Mouse (Mus musculus) heart, embryonic 12.5 days (tissue): ENCODE results near the gene Agap1. TPM values are rescaled to one million over a fixed set of nuclear protein-coding genes. Genes with fewer than 3 reads are reported as not detected.

Experiments used
- ATAC-seq: fragments of 200-750 bp; cut with Nextera tagmentation; 2 replicates; pipeline ENCODE4 v1.8.0; 2017; ENCODE audit warnings: moderate TSS enrichment, moderate library complexity; ENCODE audit not compliant: insufficient number of reproducible peaks, low FRiP score
- H3K27ac ChIP-seq: fragments of 300-500 bp; sonication (generic); 2 replicates; pipeline ENCODE4 v1.5.1; 2016; ENCODE audit warnings: mild to moderate bottlenecking, moderate library complexity; ENCODE audit not compliant: poor library complexity, severe bottlenecking
- H3K27me3 ChIP-seq: fragments of 300-500 bp; sonication (generic); replicated peaks from 2 replicates; pipeline ENCODE4 v1.6.1; 2016; ENCODE audit warnings: mild to moderate bottlenecking, moderate library complexity
- H3K36me3 ChIP-seq: fragments of 300-500 bp; sonication (generic); 2 replicates; pipeline ENCODE4 v1.6.1; 2016; ENCODE audit warnings: mild to moderate bottlenecking, moderate library complexity
- H3K4me1 ChIP-seq: fragments of 300-500 bp; sonication (generic); replicated peaks from 2 replicates; pipeline ENCODE4 v1.6.1; 2016; ENCODE audit warnings: mild to moderate bottlenecking
- H3K4me2 ChIP-seq: fragments of 300-500 bp; sonication (generic); 2 replicates; pipeline ENCODE4 v1.6.1; 2016; ENCODE audit warnings: mild to moderate bottlenecking, moderate library complexity
- H3K4me3 ChIP-seq: fragments of 300-500 bp; sonication (generic); 2 replicates; pipeline ENCODE4 v1.5.1; 2016; ENCODE audit warnings: mild to moderate bottlenecking
- H3K9ac ChIP-seq: fragments of 300-500 bp; sonication (generic); 2 replicates; pipeline ENCODE4 v1.6.1; 2016; ENCODE audit warnings: mild to moderate bottlenecking, moderate library complexity
- H3K9me3 ChIP-seq: fragments of 300-500 bp; sonication (generic); replicated peaks from 2 replicates; pipeline ENCODE4 v1.6.1; 2016; ENCODE audit warnings: mild to moderate bottlenecking, moderate library complexity
- WGBS: fragments of 180-500 bp; shearing (Covaris S2); methylation state at CpG from one replicate; pipeline ENCODE4 v1.1.7; 2016; 5-methylcytosine and 5-hydroxymethylcytosine counted together
- polyA plus RNA-seq: library from polyadenylated mRNA; unstranded; fragments of >200 nt; fragmentation: Nextera tagmentation; extraction: Ambion mirVana; gene quantifications from 2 replicates; pipeline ENCODE4 v1.2.1, GENCODE M21; 2016

Agap1 gene
- polyA plus RNA-seq, 1 experiment from 2014 or later, result 16.3 TPM

DNA sequence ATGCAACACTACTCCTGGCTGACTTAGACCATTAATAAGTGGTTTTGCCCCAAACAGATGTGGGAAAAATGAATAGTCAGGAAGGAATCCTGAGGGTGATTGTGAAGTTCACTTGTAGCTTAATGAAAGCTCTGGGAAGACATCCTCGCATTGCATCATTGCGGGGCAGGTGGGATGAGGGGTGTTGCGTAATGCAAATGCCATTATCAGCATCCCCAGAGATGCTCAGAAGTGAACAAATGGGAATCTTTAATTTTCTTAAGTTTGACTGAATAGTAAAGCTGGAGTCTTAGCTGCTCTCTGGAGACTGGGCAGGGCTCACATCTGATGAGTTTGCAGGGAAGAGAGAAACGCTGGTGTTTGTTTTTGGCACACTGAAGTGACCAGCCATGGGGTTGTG lies 90.5 kb downstream of the Agap1 start:
- Histone ChIP-seq H3K27me3 (no peaks in the 10 kb centered on the region), H3K9ac (no peak overlapping the region), H3K4me3 (no peak overlapping the region), H3K4me1 (peaks cover 31% of the 10 kb centered on the region), H3K36me3 (no peaks in the 10 kb centered on the region), H3K9me3 (no peaks in the 10 kb centered on the region), H3K4me2 (no peak overlapping the region), H3K27ac (no peak overlapping the region)
- no peak for ATAC-seq
- WGBS, result 84% methylated on average over 4 of the region's 4 CpGs

- ATAC-seq, result no peak
- peaks cover 40% of the 10 kb centered on the region for H3K4me1 ChIP-seq
- H3K4me2 ChIP-seq, result no peak overlapping the region
- no peak overlapping the region for H3K9ac ChIP-seq
- WGBS, result 66% methylated on average over 18 of the region's 18 CpGs
- H3K36me3 ChIP-seq, result no peaks in the 10 kb centered on the region
- no peaks in the 10 kb centered on the region for H3K9me3 ChIP-seq
- H3K4me3 ChIP-seq, result no peak overlapping the region
- no peak overlapping the region for H3K27ac ChIP-seq
- H3K27me3 ChIP-seq, result no peaks in the 10 kb centered on the region
These were observed 93.2 kb downstream of the Agap1 start for GRCm38 (mm10) chr1:89547525-89548504.

DNA sequence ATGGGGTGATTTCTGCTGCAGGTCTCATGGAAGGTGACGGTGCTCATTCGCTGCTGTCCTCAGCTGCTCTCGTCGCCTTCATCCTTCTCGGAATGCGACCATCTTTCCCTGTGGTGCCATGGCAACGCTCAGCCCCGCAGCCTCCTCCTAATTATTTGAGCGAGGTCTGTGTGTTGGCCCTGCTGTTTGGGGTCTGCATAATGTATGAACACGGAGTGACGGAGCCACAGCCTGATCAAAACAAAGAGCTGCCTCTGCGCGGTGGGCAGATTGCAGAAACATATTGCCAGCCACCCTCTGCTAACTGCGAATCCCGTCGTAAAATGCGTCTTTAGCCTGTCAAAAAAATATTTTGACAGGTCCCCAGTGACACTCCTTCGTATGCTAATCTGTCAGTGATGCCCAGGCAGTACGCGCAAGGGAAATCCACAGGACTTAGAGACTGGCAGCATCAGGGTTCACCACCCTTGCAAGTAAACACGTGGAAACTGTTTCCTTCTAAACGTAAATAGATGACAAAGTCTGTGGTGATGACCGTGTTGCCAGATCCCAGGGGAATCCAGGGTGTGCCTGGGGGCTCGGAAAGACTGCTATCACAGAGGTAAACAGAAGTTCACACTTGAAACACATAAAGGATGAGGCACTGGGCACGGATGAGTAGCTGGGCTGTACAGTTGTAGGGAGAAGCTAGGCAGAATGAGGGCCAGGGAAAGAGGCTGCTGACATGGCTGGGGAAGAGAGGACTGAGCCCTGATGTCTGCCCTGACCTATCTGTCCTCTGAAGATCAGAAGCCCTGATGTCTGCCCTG lies 95.7 kb downstream of the Agap1 start:
- Histone ChIP-seq H3K27me3 (no peaks in the 10 kb centered on the region), H3K4me3 (no peak overlapping the region), H3K27ac (no peak overlapping the region), H3K36me3 (no peaks in the 10 kb centered on the region), H3K4me1 (peaks cover 46% of the 10 kb centered on the region), H3K9ac (no peak overlapping the region), H3K4me2 (no peak overlapping the region), H3K9me3 (no peaks in the 10 kb centered on the region)
- no peak for ATAC-seq
- WGBS, result 72% methylated on average over 25 of the region's 25 CpGs

GRCm38 (mm10) chr1:89552470-89552869 lies 97.9 kb downstream of the Agap1 start:
- H3K27me3 ChIP-seq, result no peaks in the 10 kb centered on the region
- no peak overlapping the region for H3K4me3 ChIP-seq
- no peaks in the 10 kb centered on the region for H3K9me3 ChIP-seq
- H3K4me1 ChIP-seq, result peaks cover 46% of the 10 kb centered on the region
- no peak overlapping the region for H3K9ac ChIP-seq
- no peak overlapping the region for H3K4me2 ChIP-seq
- WGBS, result 34% methylated on average over 1 of the region's 1 CpGs
- no peaks in the 10 kb centered on the region for H3K36me3 ChIP-seq
- ATAC-seq, result no peak
- H3K27ac ChIP-seq, result no peak overlapping the region

- no peak overlapping the region for H3K4me3 ChIP-seq
- no peak overlapping the region for H3K27ac ChIP-seq
- no peak for ATAC-seq
- H3K9ac ChIP-seq, result no peak overlapping the region
- no peaks in the 10 kb centered on the region for H3K36me3 ChIP-seq
- H3K9me3 ChIP-seq, result no peaks in the 10 kb centered on the region
- 68% methylated on average over 3 of the region's 3 CpGs for WGBS
- peaks cover 50% of the 10 kb centered on the region for H3K4me1 ChIP-seq
- H3K4me2 ChIP-seq, result no peak overlapping the region
- no peaks in the 10 kb centered on the region for H3K27me3 ChIP-seq
These were observed 99.2 kb downstream of the Agap1 start for GRCm38 (mm10) chr1:89553791-89554190.

DNA sequence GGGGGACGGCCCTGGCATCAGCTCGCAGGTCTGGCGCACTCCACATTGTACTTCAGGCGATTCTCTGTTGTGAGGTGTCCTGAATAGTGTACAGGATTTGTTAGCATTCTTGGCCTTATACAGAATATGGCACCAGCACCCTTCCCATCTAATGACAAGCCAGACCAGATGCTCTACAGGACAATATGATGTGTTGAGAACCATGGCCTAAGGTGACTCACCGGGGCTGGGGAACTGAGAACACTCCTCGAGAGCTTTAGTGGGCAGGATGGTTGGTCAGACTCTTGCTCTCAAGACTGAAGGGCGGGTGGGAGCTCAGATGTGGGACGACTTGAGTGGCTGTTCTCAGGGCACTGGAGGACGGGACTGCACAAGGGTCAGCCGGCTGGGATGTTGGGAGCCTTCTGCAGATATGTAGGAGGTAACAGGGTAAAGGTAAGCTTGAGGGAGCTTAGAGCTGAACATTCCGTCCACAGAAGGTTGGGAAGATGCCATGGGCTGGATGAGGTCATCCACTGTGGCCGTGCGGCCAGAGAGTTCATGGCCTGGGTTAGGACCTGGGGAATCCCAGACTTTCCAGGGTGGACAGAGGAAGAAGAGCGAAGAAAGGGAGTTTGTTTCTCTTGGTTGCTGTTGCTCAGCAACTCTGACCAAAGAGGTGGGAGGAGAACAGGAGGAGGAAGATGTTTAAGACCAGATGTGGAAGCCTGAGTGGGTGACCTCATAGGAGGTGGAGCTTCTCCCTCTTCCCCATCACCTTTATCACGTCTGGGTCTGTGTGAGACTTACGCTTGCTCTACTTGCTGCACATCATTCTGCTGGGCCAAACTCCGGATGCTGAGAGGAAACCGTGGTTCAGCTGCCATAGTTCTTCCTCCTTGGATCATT lies 100.6 kb downstream of the Agap1 start:
- H3K36me3 ChIP-seq, result no peaks in the 10 kb centered on the region
- no peaks in the 10 kb centered on the region for H3K27me3 ChIP-seq
- no peak overlapping the region for H3K4me2 ChIP-seq
- no peak overlapping the region for H3K27ac ChIP-seq
- H3K4me3 ChIP-seq, result no peak overlapping the region
- WGBS, result 66% methylated on average over 18 of the region's 18 CpGs
- no peak overlapping the region for H3K9ac ChIP-seq
- H3K4me1 ChIP-seq, result peaks cover 44% of the 10 kb centered on the region
- H3K9me3 ChIP-seq, result no peaks in the 10 kb centered on the region
- ATAC-seq, result peak; percentile 27; the same call in 1 of the 2 replicates

- Histone ChIP-seq H3K9ac (no peak overlapping the region), H3K36me3 (no peaks in the 10 kb centered on the region), H3K4me1 (peaks cover 39% of the 10 kb centered on the region)
These were observed 101.4 kb downstream of the Agap1 start for GRCm38 (mm10) chr1:89556006-89556405.

DNA sequence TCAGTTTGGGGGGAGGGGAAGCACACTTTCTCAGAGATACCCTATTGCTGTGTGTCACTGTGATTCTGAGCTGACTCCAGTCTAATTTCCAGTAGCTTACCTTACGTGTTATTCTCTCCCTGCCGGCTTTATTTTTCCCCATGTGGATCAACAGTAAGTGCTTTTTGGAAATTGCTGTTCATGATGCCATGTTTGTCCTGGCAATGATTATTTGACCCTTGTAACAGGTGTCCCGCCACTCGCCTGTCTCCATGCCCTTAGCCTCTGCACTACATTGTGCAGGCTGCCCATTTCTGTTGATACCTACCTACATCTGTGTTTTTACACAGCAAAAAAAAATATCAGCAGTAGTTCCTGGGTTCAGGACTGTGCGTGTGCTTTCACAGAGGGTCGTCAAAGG lies 102.8 kb downstream of the Agap1 start:
- 62% methylated on average over 6 of the region's 6 CpGs for WGBS
- H3K4me2 ChIP-seq, result no peak overlapping the region

More at GRCm38 (mm10) chr1:89556006-89556405, 101.4 kb downstream of the Agap1 start:
- H3K27me3 ChIP-seq, result no peaks in the 10 kb centered on the region
- WGBS, result 78% methylated on average over 7 of the region's 7 CpGs
- no peak for ATAC-seq
- no peaks in the 10 kb centered on the region for H3K9me3 ChIP-seq
- H3K4me2 ChIP-seq, result no peak overlapping the region
- H3K27ac ChIP-seq, result no peak overlapping the region
- H3K4me3 ChIP-seq, result no peak overlapping the region

GRCm38 (mm10) chr1:89558080-89558479 lies 103.5 kb downstream of the Agap1 start:
- no peak overlapping the region for H3K4me2 ChIP-seq
- 50% methylated on average over 1 of the region's 1 CpGs for WGBS
- peaks cover 49% of the 10 kb centered on the region for H3K4me1 ChIP-seq
- 0 out of 2 replicates have a peak, but pooled peaks have one; percentile 37 for ATAC-seq
- H3K36me3 ChIP-seq, result no peaks in the 10 kb centered on the region
- H3K4me3 ChIP-seq, result no peak overlapping the region
- H3K9me3 ChIP-seq, result no peaks in the 10 kb centered on the region
- no peak overlapping the region for H3K9ac ChIP-seq
- H3K27me3 ChIP-seq, result no peaks in the 10 kb centered on the region
- H3K27ac ChIP-seq, result no peak overlapping the region

More for the DNA sequence above, 102.8 kb downstream of the Agap1 start:
- Histone ChIP-seq H3K9me3 (no peaks in the 10 kb centered on the region), H3K9ac (no peak overlapping the region), H3K36me3 (no peaks in the 10 kb centered on the region), H3K27me3 (no peaks in the 10 kb centered on the region), H3K4me3 (no peak overlapping the region), H3K4me1 (peaks cover 43% of the 10 kb centered on the region), H3K27ac (no peak overlapping the region)
- no peak for ATAC-seq

- no peak overlapping the region for H3K4me2 ChIP-seq
- WGBS, result 51% methylated on average over 4 of the region's 4 CpGs
- H3K9me3 ChIP-seq, result no peaks in the 10 kb centered on the region
- H3K4me1 ChIP-seq, result peaks cover 68% of the 10 kb centered on the region
- ATAC-seq, result no peak
- no peak overlapping the region for H3K9ac ChIP-seq
- H3K36me3 ChIP-seq, result no peaks in the 10 kb centered on the region
- H3K27me3 ChIP-seq, result no peaks in the 10 kb centered on the region
- no peak overlapping the region for H3K27ac ChIP-seq
- H3K4me3 ChIP-seq, result no peak overlapping the region
These were observed 108.8 kb downstream of the Agap1 start for GRCm38 (mm10) chr1:89563399-89563798.
